Mouse (Mus musculus): ENCODE data around the gene 9130019O22Rik. TPM values are rescaled to one million over a fixed set of nuclear protein-coding genes. Genes with fewer than 3 reads are reported as not detected.
"Not testable (repeated sequence)": the region's sequence is repeated elsewhere in the genome, so short reads cannot be mapped to it uniquely, and the experiment has no call there.

The 9130019O22Rik gene
- polyA plus RNA-seq, 1 experiment from 2014 or later: 2.4 TPM

GRCm38 (mm10) chr7:127406002-127406987, 19.3 kb upstream of the 9130019O22Rik start, which contains the start of gene Zfp764:
Zfp764 (minus strand) TSS chr7:127406822.
- H3K4me2 ChIP-seq: peak within 1 kb of the TSS; percentile 90
- H3K27me3 ChIP-seq (replicated peaks; ENCODE audit: control insufficient read depth, insufficient read depth, low read length); H3K36me3 ChIP-seq (ENCODE audit: control insufficient read depth, insufficient read depth, low read length); H3K4me1 ChIP-seq (replicated peaks; ENCODE audit: control insufficient read depth, insufficient read depth, low read length); H3K9me3 ChIP-seq (ENCODE audit: control insufficient read depth, low read length); H3K27ac ChIP-seq (ENCODE audit: low read depth, low read length): not testable (repeated sequence)
- ATAC-seq (replicated peaks; ENCODE audit: low FRiP score): peak; percentile 79
- peak within 1 kb of the TSS; percentile 72 for H3K9ac ChIP-seq (ENCODE audit: low read depth, low read length)
- peak within 1 kb of the TSS; percentile 62 for H3K4me3 ChIP-seq (ENCODE audit: low read depth, low read length)
- peak; percentile 78 for DNase-seq (ENCODE audit: low spot score)
- 4% methylated on average over 40 of the region's 40 CpGs for WGBS

GRCm38 (mm10) chr7:127404101-127404500, 17.1 kb upstream of the 9130019O22Rik start:
- DNase-seq (ENCODE audit: low spot score); H3K27me3 ChIP-seq (replicated peaks; ENCODE audit: control insufficient read depth, insufficient read depth, low read length); H3K4me1 ChIP-seq (replicated peaks; ENCODE audit: control insufficient read depth, insufficient read depth, low read length); H3K9me3 ChIP-seq (ENCODE audit: control insufficient read depth, low read length); H3K4me3 ChIP-seq (ENCODE audit: low read depth, low read length); ATAC-seq (replicated peaks; ENCODE audit: low FRiP score); H3K36me3 ChIP-seq (ENCODE audit: control insufficient read depth, insufficient read depth, low read length); H3K4me2 ChIP-seq; H3K27ac ChIP-seq (ENCODE audit: low read depth, low read length); H3K9ac ChIP-seq (ENCODE audit: low read depth, low read length): not testable (repeated sequence)
- 87% methylated on average over 6 of the region's 6 CpGs for WGBS

- H3K27me3 ChIP-seq (replicated peaks; ENCODE audit: control insufficient read depth, insufficient read depth, low read length): no peaks in the 10 kb centered on the region
- H3K4me2 ChIP-seq: no peak overlapping the region
- H3K27ac ChIP-seq (ENCODE audit: low read depth, low read length): no peak overlapping the region
- 48% methylated on average over 2 of the region's 2 CpGs for WGBS
- H3K36me3 ChIP-seq (ENCODE audit: control insufficient read depth, insufficient read depth, low read length): 0 out of 2 replicates have a peak, but pooled peaks cover 3% of the 10 kb centered on the region
- H3K4me3 ChIP-seq (ENCODE audit: low read depth, low read length): no peak overlapping the region
- H3K9ac ChIP-seq (ENCODE audit: low read depth, low read length): no peak overlapping the region
- ATAC-seq (replicated peaks; ENCODE audit: low FRiP score): no peak
- DNase-seq (ENCODE audit: low spot score): no peak
- peaks cover 4% of the 10 kb centered on the region; the same call in 1 of the 2 replicates for H3K4me1 ChIP-seq (replicated peaks; ENCODE audit: control insufficient read depth, insufficient read depth, low read length)
- H3K9me3 ChIP-seq (ENCODE audit: control insufficient read depth, low read length): no peaks in the 10 kb centered on the region
Observed at GRCm38 (mm10) chr7:127402980-127403379, 16.0 kb upstream of the 9130019O22Rik start.

GRCm38 (mm10) chr7:127400355-127400754, 13.4 kb upstream of the 9130019O22Rik start:
- 58% methylated on average over 3 of the region's 3 CpGs for WGBS
- Histone ChIP-seq H3K9ac (ENCODE audit: low read depth, low read length) (no peak overlapping the region), H3K27ac (ENCODE audit: low read depth, low read length) (no peak overlapping the region), H3K9me3 (ENCODE audit: control insufficient read depth, low read length) (no peaks in the 10 kb centered on the region), H3K36me3 (ENCODE audit: control insufficient read depth, insufficient read depth, low read length) (0 out of 2 replicates have a peak, but pooled peaks cover 3% of the 10 kb centered on the region), H3K4me2 (no peak overlapping the region), H3K4me3 (ENCODE audit: low read depth, low read length) (no peak overlapping the region), H3K4me1 (replicated peaks; ENCODE audit: control insufficient read depth, insufficient read depth, low read length) (peaks cover 4% of the 10 kb centered on the region; the same call in 1 of the 2 replicates), H3K27me3 (replicated peaks; ENCODE audit: control insufficient read depth, insufficient read depth, low read length) (no peaks in the 10 kb centered on the region)
- DNase-seq (ENCODE audit: low spot score) (no peak), ATAC-seq (replicated peaks; ENCODE audit: low FRiP score) (no peak)

GRCm38 (mm10) chr7:127393944-127394333, 7.0 kb upstream of the 9130019O22Rik start:
- Histone ChIP-seq H3K4me1 (replicated peaks; ENCODE audit: control insufficient read depth, insufficient read depth, low read length) (peaks cover 9% of the 10 kb centered on the region), H3K9ac (ENCODE audit: low read depth, low read length) (peak overlapping the region; percentile 64), H3K4me3 (ENCODE audit: low read depth, low read length) (peak overlapping the region; percentile 78), H3K4me2 (peak overlapping the region; percentile 89), H3K27ac (ENCODE audit: low read depth, low read length) (0 out of 2 replicates have a peak overlapping the region, but pooled peaks have one; percentile 88), H3K27me3 (replicated peaks; ENCODE audit: control insufficient read depth, insufficient read depth, low read length) (no peaks in the 10 kb centered on the region), H3K36me3 (ENCODE audit: control insufficient read depth, insufficient read depth, low read length) (peaks cover 3% of the 10 kb centered on the region; the same call in 1 of the 2 replicates), H3K9me3 (ENCODE audit: control insufficient read depth, low read length) (no peaks in the 10 kb centered on the region)
- no peak for DNase-seq (ENCODE audit: low spot score)
- no peak for ATAC-seq (replicated peaks; ENCODE audit: low FRiP score)
- WGBS: 22% methylated on average over 7 of the region's 7 CpGs

- H3K36me3 ChIP-seq (ENCODE audit: control insufficient read depth, insufficient read depth, low read length): peaks cover 3% of the 10 kb centered on the region; the same call in 1 of the 2 replicates
- H3K4me1 ChIP-seq (replicated peaks; ENCODE audit: control insufficient read depth, insufficient read depth, low read length): peaks cover 9% of the 10 kb centered on the region
- peak within 1 kb of the TSS; percentile 89 for H3K9ac ChIP-seq (ENCODE audit: low read depth, low read length)
- DNase-seq (ENCODE audit: low spot score) (peak; percentile 93), ATAC-seq (replicated peaks; ENCODE audit: low FRiP score) (peak; percentile 92)
- no peaks in the 10 kb centered on the region for H3K9me3 ChIP-seq (ENCODE audit: control insufficient read depth, low read length)
- H3K27ac ChIP-seq (ENCODE audit: low read depth, low read length): peak within 1 kb of the TSS; percentile 88
- under 1% methylated on average over 45 of the region's 45 CpGs for WGBS
- H3K4me2 ChIP-seq: peak within 1 kb of the TSS; percentile 89
- H3K4me3 ChIP-seq (ENCODE audit: low read depth, low read length): peak within 1 kb of the TSS; percentile 78
- H3K27me3 ChIP-seq (replicated peaks; ENCODE audit: control insufficient read depth, insufficient read depth, low read length): no peaks in the 10 kb centered on the region
Observed at GRCm38 (mm10) chr7:127393157-127393943, 6.4 kb upstream of the 9130019O22Rik start, which contains the start of gene E430018J23Rik. E430018J23Rik (minus strand) TSS chr7:127393629.

GRCm38 (mm10) chr7:127392251-127392824, 5.4 kb upstream of the 9130019O22Rik start:
- H3K36me3 ChIP-seq (ENCODE audit: control insufficient read depth, insufficient read depth, low read length): peaks cover 3% of the 10 kb centered on the region; the same call in 1 of the 2 replicates
- H3K27ac ChIP-seq (ENCODE audit: low read depth, low read length): no peak overlapping the region
- WGBS: 78% methylated on average over 8 of the region's 8 CpGs
- ATAC-seq (replicated peaks; ENCODE audit: low FRiP score) (no peak; the same call in 1 of the 2 replicates), DNase-seq (ENCODE audit: low spot score) (no peak)
- H3K9me3 ChIP-seq (ENCODE audit: control insufficient read depth, low read length): no peaks in the 10 kb centered on the region
- peak overlapping the region; percentile 78 for H3K4me3 ChIP-seq (ENCODE audit: low read depth, low read length)
- H3K27me3 ChIP-seq (replicated peaks; ENCODE audit: control insufficient read depth, insufficient read depth, low read length): no peaks in the 10 kb centered on the region
- H3K4me1 ChIP-seq (replicated peaks; ENCODE audit: control insufficient read depth, insufficient read depth, low read length): peaks cover 9% of the 10 kb centered on the region
- peak overlapping the region; percentile 89 for H3K4me2 ChIP-seq
- peak overlapping the region; percentile 89 for H3K9ac ChIP-seq (ENCODE audit: low read depth, low read length)

- 94% methylated on average over 16 of the region's 16 CpGs for WGBS
Observed at GRCm38 (mm10) chr7:127391538-127391937, 4.6 kb upstream of the 9130019O22Rik start.

More at GRCm38 (mm10) chr7:127391538-127391937, 4.6 kb upstream of the 9130019O22Rik start:
- Histone ChIP-seq H3K4me2 (no peak overlapping the region), H3K9me3 (ENCODE audit: control insufficient read depth, low read length) (no peaks in the 10 kb centered on the region), H3K27ac (ENCODE audit: low read depth, low read length) (no peak overlapping the region), H3K9ac (ENCODE audit: low read depth, low read length) (no peak overlapping the region), H3K4me3 (ENCODE audit: low read depth, low read length) (no peak overlapping the region), H3K27me3 (replicated peaks; ENCODE audit: control insufficient read depth, insufficient read depth, low read length) (no peaks in the 10 kb centered on the region), H3K4me1 (replicated peaks; ENCODE audit: control insufficient read depth, insufficient read depth, low read length) (peaks cover 9% of the 10 kb centered on the region), H3K36me3 (ENCODE audit: control insufficient read depth, insufficient read depth, low read length) (peaks cover 3% of the 10 kb centered on the region; the same call in 1 of the 2 replicates)
- ATAC-seq (replicated peaks; ENCODE audit: low FRiP score) (no peak), DNase-seq (ENCODE audit: low spot score) (no peak)
